Mouse (Mus musculus): ENCODE results near the gene Tmem260.

Tmem260 gene

DNA sequence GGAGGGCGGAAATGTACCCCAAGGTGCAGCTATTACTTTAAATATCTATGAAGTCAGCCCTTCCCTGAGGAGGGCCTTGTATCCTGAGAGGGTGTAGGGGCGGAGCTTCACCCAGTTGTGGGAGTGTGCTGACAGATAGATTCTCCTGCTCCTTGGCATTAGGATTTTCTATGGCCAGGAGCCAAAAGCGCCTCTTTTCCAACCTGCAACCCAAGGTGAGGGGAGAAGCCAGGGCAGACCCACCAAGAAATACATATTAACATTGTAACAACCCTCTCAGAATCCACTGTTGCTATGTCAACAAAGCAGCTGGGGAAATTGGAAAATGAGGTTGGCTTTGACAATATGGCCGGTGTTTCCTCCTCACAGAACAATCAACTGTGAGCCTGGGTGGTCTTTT lies 107.3 kb downstream of the Tmem260 start:
- no peak for DNase-seq (ENCODE audit: low read depth, low spot score)

GRCm38 (mm10) chr14:48553754-48554153 lies 107.8 kb downstream of the Tmem260 start:
- DNase-seq (ENCODE audit: low read depth, low spot score): no peak

- DNase-seq (ENCODE audit: low read depth, low spot score): no peak
Observed at GRCm38 (mm10) chr14:48558975-48559374, 113.1 kb downstream of the Tmem260 start.

GRCm38 (mm10) chr14:48559736-48560135 lies 113.8 kb downstream of the Tmem260 start:
- no peak for DNase-seq (ENCODE audit: low read depth, low spot score)

GRCm38 (mm10) chr14:48566596-48566995 lies 120.7 kb downstream of the Tmem260 start:
- DNase-seq (ENCODE audit: low read depth, low spot score): no peak
